Mouse (Mus musculus) limb, embryonic 12.5 days (tissue): ENCODE data around the gene Tpm4. TPM values are rescaled to one million over a fixed set of nuclear protein-coding genes. Genes with fewer than 3 reads are reported as not detected.

Source experiments
- ATAC-seq: fragments of 200-750 bp; cut with Nextera tagmentation; 2 replicates; pipeline ENCODE4 v1.8.0; 2017; ENCODE audit warnings: low read depth, moderate TSS enrichment; ENCODE audit not compliant: insufficient number of reproducible peaks, insufficient read depth, low FRiP score, low TSS enrichment
- H3K27ac ChIP-seq: fragments of 300-500 bp; sonication (generic); 2 replicates; pipeline ENCODE4 v1.5.1; 2016; ENCODE audit warnings: mild to moderate bottlenecking, moderate library complexity
- H3K27me3 ChIP-seq: fragments of 300-500 bp; sonication (generic); 2 replicates; pipeline ENCODE4 v1.6.1; 2016; ENCODE audit warnings: mild to moderate bottlenecking, moderate library complexity
- H3K36me3 ChIP-seq: fragments of 300-500 bp; sonication (generic); 2 replicates; pipeline ENCODE4 v1.6.1; 2016; ENCODE audit warnings: mild to moderate bottlenecking, moderate library complexity
- H3K4me1 ChIP-seq: fragments of 300-500 bp; sonication (generic); replicated peaks from 2 replicates; pipeline ENCODE4 v1.6.1; 2016
- H3K4me2 ChIP-seq: fragments of 300-500 bp; sonication (generic); 2 replicates; pipeline ENCODE4 v1.6.1; 2016; ENCODE audit warnings: mild to moderate bottlenecking, moderate library complexity
- H3K4me3 ChIP-seq: fragments of 300-500 bp; sonication (generic); replicated peaks from 2 replicates; pipeline ENCODE4 v1.5.1; 2016; ENCODE audit warnings: mild to moderate bottlenecking
- H3K9ac ChIP-seq: fragments of 300-500 bp; sonication (generic); replicated peaks from 2 replicates; pipeline ENCODE4 v1.6.1; 2016; ENCODE audit warnings: mild to moderate bottlenecking, moderate library complexity
- H3K9me3 ChIP-seq: fragments of 300-500 bp; sonication (generic); 2 replicates; pipeline ENCODE4 v1.6.1; 2016; ENCODE audit warnings: mild to moderate bottlenecking, moderate library complexity
- WGBS: fragments of 180-500 bp; shearing (Covaris S2); methylation state at CpG from one replicate; pipeline ENCODE4 v1.1.7; 2016; 5-methylcytosine and 5-hydroxymethylcytosine counted together
- polyA plus RNA-seq: library from polyadenylated mRNA; unstranded; fragments of >200 nt; fragmentation: Nextera tagmentation; extraction: Ambion mirVana; gene quantifications from 2 replicates; pipeline ENCODE4 v1.2.1, GENCODE M21; 2016

Tpm4 gene
- polyA plus RNA-seq, 1 experiment from 2014 or later, result 668 TPM

GRCm38 (mm10) chr8:72197997-72198396 is 63.2 kb downstream of the Tpm4 start:
- Histone ChIP-seq H3K27me3 (no peaks in the 10 kb centered on the region), H3K4me2 (no peak overlapping the region), H3K4me1 (no peaks in the 10 kb centered on the region), H3K9me3 (peaks cover 16% of the 10 kb centered on the region), H3K9ac (no peak overlapping the region), H3K4me3 (no peak overlapping the region), H3K27ac (no peak overlapping the region), H3K36me3 (no peaks in the 10 kb centered on the region)
- 64% methylated on average over 8 of the region's 8 CpGs for WGBS
- ATAC-seq, result no peak

Other genes starting within 250 kb of the Tpm4 start
- gene Zfp882, start 226.4 kb upstream of the Tpm4 start, polyA plus RNA-seq, result 10.0 and 10.2 TPM in 2 replicates
- 30.9 and 32.8 TPM in 2 replicates for gene Zfp617, start 226.3 kb upstream of the Tpm4 start, polyA plus RNA-seq
- gene Zfp961, start 183.9 kb upstream of the Tpm4 start, polyA plus RNA-seq, result 19.2 and 20.7 TPM in 2 replicates
- 0.66 and 1.3 TPM in 2 replicates for gene Cyp4f18, start 125.3 kb upstream of the Tpm4 start, polyA plus RNA-seq
- gene Olfr372, start 93.8 kb upstream of the Tpm4 start, polyA plus RNA-seq, result not detected in 2 replicates
- not detected in 2 replicates for gene Olfr373, start 51.8 kb upstream of the Tpm4 start, polyA plus RNA-seq
- not detected in 2 replicates for gene Olfr374, start 27.9 kb upstream of the Tpm4 start, polyA plus RNA-seq
- 117 TPM in 2 replicates for gene Rab8a, start 26.2 kb downstream of the Tpm4 start, polyA plus RNA-seq
- not detected in 2 replicates for gene Hsh2d, start 54.7 kb downstream of the Tpm4 start, polyA plus RNA-seq
- not detected in 2 replicates for gene Cib3, start 77.9 kb downstream of the Tpm4 start, polyA plus RNA-seq
- not detected in 2 replicates for gene Gm11034, start 78.7 kb downstream of the Tpm4 start, polyA plus RNA-seq
- gene Fam32a, start 84.8 kb downstream of the Tpm4 start, polyA plus RNA-seq, result 63.5 and 64.2 TPM in 2 replicates
- gene Ap1m1, start 105.0 kb downstream of the Tpm4 start, polyA plus RNA-seq, result 122 and 123 TPM in 2 replicates
- gene Gm10282, start 170.3 kb downstream of the Tpm4 start, polyA plus RNA-seq, result 30.3 and 32.4 TPM in 2 replicates
- 5.3 and 6.0 TPM in 2 replicates for gene Klf2, start 184.1 kb downstream of the Tpm4 start, polyA plus RNA-seq